Mouse (Mus musculus): ENCODE measurements around the gene Ucma.
A peak's percentile ranks its signal among the peaks of the same experiment; 100 is the strongest.

GRCm38 (mm10) chr2:5025162-5025733 is 49.3 kb downstream of the Ucma start:
- TF ChIP-seq POLR2A (IDR thresholded peaks at IDR 0.05; ENCODE audit: control insufficient read depth, extremely low read depth, insufficient read depth, low read length, poor library complexity) = no peak
- TF ChIP-seq CTCF (IDR thresholded peaks at IDR 0.05; ENCODE audit: borderline replicate concordance, control insufficient read depth, extremely low read depth, insufficient read depth, low read length, poor library complexity) = peak; percentile 39; the same call in 1 of the 2 replicates

All from thymus, adult 2 months (tissue).